Mouse (Mus musculus): ENCODE results near the gene L3hypdh. TPM values are rescaled to one million over a fixed set of nuclear protein-coding genes. Genes with fewer than 3 reads are reported as not detected.

The L3hypdh gene
- polyA plus RNA-seq, 1 experiment from 2014 or later, result 7.4 TPM

Small RNA genes lying within 50 kb of the gene (microRNA-seq; reads per million reads assigned to microRNA genes)
- gene Gm24466, result not detected

Other genes with a start within 250 kb of the L3hypdh start
- gene Gpr135, start 14.3 kb downstream of the L3hypdh start, polyA plus RNA-seq (2015; fragmentation: Nextera tagmentation; extraction: Ambion mirVana), result 4.0 and 4.2 TPM in 2 replicates
- 123 and 130 TPM in 2 replicates for gene Jkamp, start 150 bp upstream of the L3hypdh start, polyA plus RNA-seq (2015; fragmentation: Nextera tagmentation; extraction: Ambion mirVana)
- not detected in 2 replicates for gene Ccdc175, start 99.6 kb upstream of the L3hypdh start, polyA plus RNA-seq (2015; fragmentation: Nextera tagmentation; extraction: Ambion mirVana)

Measured in forebrain, embryonic 15.5 days (tissue).